Mouse (Mus musculus): ENCODE results near the gene Rab5c. TPM values are rescaled to one million over a fixed set of nuclear protein-coding genes. Genes with fewer than 3 reads are reported as not detected.

Gene Rab5c
- polyA plus RNA-seq, 1 experiment: 183 TPM

- H3K36me3 ChIP-seq (ENCODE audit: control insufficient read depth, insufficient read depth, low read length): no peaks in the 10 kb centered on the region
- no peaks in the 10 kb centered on the region; the same call in 1 of the 2 replicates for H3K27me3 ChIP-seq (ENCODE audit: control insufficient read depth, insufficient read depth, low read length)
- TF ChIP-seq CTCF (IDR thresholded peaks at IDR 0.05; ENCODE audit: extremely low read depth, insufficient read depth, insufficient read length, insufficient replicate concordance) (no peak), POLR2A (IDR thresholded peaks at IDR 0.05; ENCODE audit: low read depth, low read length) (no peak)
- 83% methylated on average over 1 of the region's 1 CpGs for WGBS
- H3K27ac ChIP-seq (ENCODE audit: insufficient read depth, low read length): no peak overlapping the region
- no peak for DNase-seq (ENCODE audit: low read depth in 1 of 2, low spot score in 2 of 2)
- H3K4me3 ChIP-seq (ENCODE audit: extremely low read depth, insufficient read depth, insufficient read length): no peak overlapping the region
- no peaks in the 10 kb centered on the region for H3K4me1 ChIP-seq (ENCODE audit: control insufficient read depth, insufficient read depth, insufficient read length)
Observed at GRCm38 (mm10) chr11:100671049-100671448, 67.0 kb downstream of the Rab5c start.

Other genes starting within 250 kb of the Rab5c start
- gene Acly, start 210.2 kb downstream of the Rab5c start, polyA plus RNA-seq (2012; rRNA removed): 57.4 and 58.6 TPM in 2 replicates
- gene Ttc25, start 192.6 kb downstream of the Rab5c start, polyA plus RNA-seq (2012; rRNA removed): 0.04 and 0.07 TPM in 2 replicates
- 97.4 and 120 TPM in 2 replicates for gene Cnp, start 163.3 kb downstream of the Rab5c start, polyA plus RNA-seq (2012; rRNA removed)
- 39.5 and 48.9 TPM in 2 replicates for gene Nkiras2, start 119.0 kb downstream of the Rab5c start, polyA plus RNA-seq (2012; rRNA removed)
- gene Dnajc7, start 118.0 kb downstream of the Rab5c start, polyA plus RNA-seq (2012; rRNA removed): 43.9 and 53.7 TPM in 2 replicates
- gene Zfp385c, start 45.8 kb downstream of the Rab5c start, polyA plus RNA-seq (2012; rRNA removed): 0.50 and 0.60 TPM in 2 replicates
- gene Dhx58, start 33.9 kb downstream of the Rab5c start, polyA plus RNA-seq (2012; rRNA removed): 15.1 and 17.6 TPM in 2 replicates
- gene Kat2a, start 25.8 kb downstream of the Rab5c start, polyA plus RNA-seq (2012; rRNA removed): 31.1 and 39.0 TPM in 2 replicates
- 0.36 TPM in 1 of 2 replicates, not detected in the other for gene Hspb9, start 24.4 kb downstream of the Rab5c start, polyA plus RNA-seq (2012; rRNA removed)
- 0.82 and 1.5 TPM in 2 replicates for gene Kcnh4, start 21.7 kb upstream of the Rab5c start, polyA plus RNA-seq (2012; rRNA removed)
- 0.22 TPM in 1 of 2 replicates, not detected in the other for gene Hcrt, start 24.7 kb upstream of the Rab5c start, polyA plus RNA-seq (2012; rRNA removed)
- gene Ghdc, start 32.7 kb upstream of the Rab5c start, polyA plus RNA-seq (2012; rRNA removed): 7.8 and 9.6 TPM in 2 replicates
- 33.2 and 45.2 TPM in 2 replicates for gene Stat5b, start 112.5 kb upstream of the Rab5c start, polyA plus RNA-seq (2012; rRNA removed)
- gene Stat5a, start 121.1 kb upstream of the Rab5c start, polyA plus RNA-seq (2012; rRNA removed): 24.7 and 35.7 TPM in 2 replicates
- 65.1 and 80.8 TPM in 2 replicates for gene Stat3, start 201.3 kb upstream of the Rab5c start, polyA plus RNA-seq (2012; rRNA removed)
- gene Cavin1, start 232.7 kb upstream of the Rab5c start, polyA plus RNA-seq (2012; rRNA removed): 27.0 and 29.1 TPM in 2 replicates